Mouse (Mus musculus): Measurements from ENCODE around the gene Zfp652. TPM values are rescaled to one million over a fixed set of nuclear protein-coding genes. Genes with fewer than 3 reads are reported as not detected.

The Zfp652 gene
- polyA plus RNA-seq, 1 experiment from 2014 or later = 26.6 TPM

GRCm38 (mm10) chr11:95773264-95773663, 60.8 kb downstream of the Zfp652 start:
- no peak overlapping the region for H3K4me2 ChIP-seq
- peaks cover 22% of the 10 kb centered on the region for H3K36me3 ChIP-seq
- H3K9me3 ChIP-seq = no peaks in the 10 kb centered on the region
- WGBS = 74% methylated on average over 3 of the region's 3 CpGs
- no peaks in the 10 kb centered on the region for H3K27me3 ChIP-seq
- no peak overlapping the region for H3K27ac ChIP-seq
- H3K4me1 ChIP-seq = 0 out of 2 replicates have a peak, but pooled peaks cover 4% of the 10 kb centered on the region
- no peak overlapping the region for H3K9ac ChIP-seq
- ATAC-seq (ENCODE audit: insufficient number of reproducible peaks, low FRiP score, low TSS enrichment, low read depth) = no peak
- H3K4me3 ChIP-seq = no peak overlapping the region

GRCm38 (mm10) chr11:95777323-95778297, 65.1 kb downstream of the Zfp652 start:
- H3K36me3 ChIP-seq = peaks cover 5% of the 10 kb centered on the region; the same call in 1 of the 2 replicates
- H3K27ac ChIP-seq = no peak overlapping the region
- no peaks in the 10 kb centered on the region for H3K9me3 ChIP-seq
- no peak overlapping the region for H3K9ac ChIP-seq
- no peaks in the 10 kb centered on the region for H3K27me3 ChIP-seq
- H3K4me3 ChIP-seq = no peak overlapping the region
- WGBS = 59% methylated on average over 17 of the region's 17 CpGs
- no peak for ATAC-seq (ENCODE audit: insufficient number of reproducible peaks, low FRiP score, low TSS enrichment, low read depth)
- H3K4me1 ChIP-seq = 0 out of 2 replicates have a peak, but pooled peaks cover 4% of the 10 kb centered on the region
- no peak overlapping the region for H3K4me2 ChIP-seq

GRCm38 (mm10) chr11:95778831-95779251, 66.4 kb downstream of the Zfp652 start:
- WGBS = 80% methylated on average over 4 of the region's 4 CpGs

GRCm38 (mm10) chr11:95779366-95779765, 66.9 kb downstream of the Zfp652 start:
- no peaks in the 10 kb centered on the region for H3K27me3 ChIP-seq
- 81% methylated on average over 4 of the region's 4 CpGs for WGBS

More at GRCm38 (mm10) chr11:95778831-95779251, 66.4 kb downstream of the Zfp652 start:
- H3K27ac ChIP-seq = no peak overlapping the region
- peaks cover 2% of the 10 kb centered on the region; the same call in 1 of the 2 replicates for H3K36me3 ChIP-seq
- H3K4me2 ChIP-seq = no peak overlapping the region
- H3K9ac ChIP-seq = no peak overlapping the region
- no peaks in the 10 kb centered on the region for H3K27me3 ChIP-seq
- no peak overlapping the region for H3K4me3 ChIP-seq
- no peak for ATAC-seq (ENCODE audit: insufficient number of reproducible peaks, low FRiP score, low TSS enrichment, low read depth)
- H3K9me3 ChIP-seq = no peaks in the 10 kb centered on the region
- 0 out of 2 replicates have a peak, but pooled peaks cover 4% of the 10 kb centered on the region for H3K4me1 ChIP-seq

GRCm38 (mm10) chr11:95780480-95780879, 68.0 kb downstream of the Zfp652 start:
- 0 out of 2 replicates have a peak, but pooled peaks cover 4% of the 10 kb centered on the region for H3K4me1 ChIP-seq
- H3K9ac ChIP-seq = no peak overlapping the region
- no peaks in the 10 kb centered on the region for H3K27me3 ChIP-seq
- no peaks in the 10 kb centered on the region; the same call in 1 of the 2 replicates for H3K36me3 ChIP-seq
- no peak for ATAC-seq (ENCODE audit: insufficient number of reproducible peaks, low FRiP score, low TSS enrichment, low read depth)
- WGBS = 88% methylated on average over 8 of the region's 8 CpGs
- no peak overlapping the region for H3K4me3 ChIP-seq
- no peak overlapping the region for H3K27ac ChIP-seq
- no peaks in the 10 kb centered on the region for H3K9me3 ChIP-seq
- no peak overlapping the region for H3K4me2 ChIP-seq

More at GRCm38 (mm10) chr11:95779366-95779765, 66.9 kb downstream of the Zfp652 start:
- no peak overlapping the region for H3K9ac ChIP-seq
- no peaks in the 10 kb centered on the region; the same call in 1 of the 2 replicates for H3K36me3 ChIP-seq
- 0 out of 2 replicates have a peak, but pooled peaks cover 4% of the 10 kb centered on the region for H3K4me1 ChIP-seq
- no peaks in the 10 kb centered on the region for H3K9me3 ChIP-seq
- no peak for ATAC-seq (ENCODE audit: insufficient number of reproducible peaks, low FRiP score, low TSS enrichment, low read depth)
- no peak overlapping the region for H3K4me2 ChIP-seq
- no peak overlapping the region for H3K4me3 ChIP-seq
- no peak overlapping the region for H3K27ac ChIP-seq

- Histone ChIP-seq H3K27me3 (no peaks in the 10 kb centered on the region), H3K27ac (no peak overlapping the region), H3K4me1 (0 out of 2 replicates have a peak, but pooled peaks cover 4% of the 10 kb centered on the region), H3K36me3 (no peaks in the 10 kb centered on the region), H3K9me3 (no peaks in the 10 kb centered on the region), H3K9ac (no peak overlapping the region), H3K4me2 (no peak overlapping the region), H3K4me3 (no peak overlapping the region)
- no peak for ATAC-seq (ENCODE audit: insufficient number of reproducible peaks, low FRiP score, low TSS enrichment, low read depth)
- 85% methylated on average over 11 of the region's 11 CpGs for WGBS
These were observed 69.1 kb downstream of the Zfp652 start for GRCm38 (mm10) chr11:95781557-95781956.

- Histone ChIP-seq H3K4me2 (no peak overlapping the region), H3K36me3 (no peaks in the 10 kb centered on the region), H3K4me3 (no peak overlapping the region), H3K4me1 (no peaks in the 10 kb centered on the region), H3K27ac (no peak overlapping the region), H3K9ac (no peak overlapping the region), H3K27me3 (no peaks in the 10 kb centered on the region), H3K9me3 (no peaks in the 10 kb centered on the region)
- WGBS = 76% methylated on average over 4 of the region's 4 CpGs
- no peak for ATAC-seq (ENCODE audit: insufficient number of reproducible peaks, low FRiP score, low TSS enrichment, low read depth)
These were observed 71.0 kb downstream of the Zfp652 start for GRCm38 (mm10) chr11:95783457-95783856.

GRCm38 (mm10) chr11:95783958-95784357, 71.5 kb downstream of the Zfp652 start:
- H3K4me2 ChIP-seq = no peak overlapping the region
- no peaks in the 10 kb centered on the region for H3K4me1 ChIP-seq
- 85% methylated on average over 9 of the region's 9 CpGs for WGBS
- no peak for ATAC-seq (ENCODE audit: insufficient number of reproducible peaks, low FRiP score, low TSS enrichment, low read depth)
- H3K36me3 ChIP-seq = no peaks in the 10 kb centered on the region
- no peaks in the 10 kb centered on the region for H3K9me3 ChIP-seq
- no peak overlapping the region for H3K27ac ChIP-seq
- no peak overlapping the region for H3K9ac ChIP-seq
- no peaks in the 10 kb centered on the region for H3K27me3 ChIP-seq
- H3K4me3 ChIP-seq = no peak overlapping the region

GRCm38 (mm10) chr11:95785675-95786074, 73.2 kb downstream of the Zfp652 start:
- 94% methylated on average over 4 of the region's 4 CpGs for WGBS
- no peak overlapping the region for H3K4me2 ChIP-seq

GRCm38 (mm10) chr11:95786511-95786910, 74.0 kb downstream of the Zfp652 start:
- ATAC-seq (ENCODE audit: insufficient number of reproducible peaks, low FRiP score, low TSS enrichment, low read depth) = no peak
- Histone ChIP-seq H3K36me3 (no peaks in the 10 kb centered on the region), H3K4me1 (no peaks in the 10 kb centered on the region), H3K27ac (no peak overlapping the region), H3K4me2 (no peak overlapping the region), H3K27me3 (no peaks in the 10 kb centered on the region), H3K9me3 (no peaks in the 10 kb centered on the region), H3K4me3 (no peak overlapping the region), H3K9ac (no peak overlapping the region)
- 84% methylated on average over 6 of the region's 6 CpGs for WGBS

More at GRCm38 (mm10) chr11:95785675-95786074, 73.2 kb downstream of the Zfp652 start:
- no peak overlapping the region for H3K27ac ChIP-seq
- H3K36me3 ChIP-seq = no peaks in the 10 kb centered on the region
- no peak overlapping the region for H3K4me3 ChIP-seq
- no peak for ATAC-seq (ENCODE audit: insufficient number of reproducible peaks, low FRiP score, low TSS enrichment, low read depth)
- no peaks in the 10 kb centered on the region for H3K27me3 ChIP-seq
- no peaks in the 10 kb centered on the region for H3K4me1 ChIP-seq
- no peak overlapping the region for H3K9ac ChIP-seq
- H3K9me3 ChIP-seq = no peaks in the 10 kb centered on the region

- no peaks in the 10 kb centered on the region for H3K27me3 ChIP-seq
- no peak overlapping the region for H3K27ac ChIP-seq
- H3K9ac ChIP-seq = no peak overlapping the region
- no peak overlapping the region for H3K4me3 ChIP-seq
- 75% methylated on average over 8 of the region's 8 CpGs for WGBS
- no peaks in the 10 kb centered on the region for H3K9me3 ChIP-seq
- ATAC-seq (ENCODE audit: insufficient number of reproducible peaks, low FRiP score, low TSS enrichment, low read depth) = no peak
- H3K4me2 ChIP-seq = no peak overlapping the region
- no peaks in the 10 kb centered on the region for H3K36me3 ChIP-seq
- no peaks in the 10 kb centered on the region for H3K4me1 ChIP-seq
These were observed 77.0 kb downstream of the Zfp652 start for GRCm38 (mm10) chr11:95789451-95789891.

GRCm38 (mm10) chr11:95791787-95792186, 79.3 kb downstream of the Zfp652 start:
- Histone ChIP-seq H3K9ac (no peak overlapping the region), H3K27ac (no peak overlapping the region), H3K9me3 (no peaks in the 10 kb centered on the region), H3K36me3 (no peaks in the 10 kb centered on the region), H3K4me2 (no peak overlapping the region), H3K4me1 (peaks cover 8% of the 10 kb centered on the region), H3K4me3 (no peak overlapping the region), H3K27me3 (peaks cover 8% of the 10 kb centered on the region; the same call in 1 of the 2 replicates)
- no peak for ATAC-seq (ENCODE audit: insufficient number of reproducible peaks, low FRiP score, low TSS enrichment, low read depth)
- 62% methylated on average over 13 of the region's 13 CpGs for WGBS

Data from limb, embryonic 15.5 days (tissue).